Mouse (Mus musculus): Measurements from ENCODE around the gene Pkp1.

- no peak for TF ChIP-seq CTCF (IDR thresholded peaks at IDR 0.05; ENCODE audit: low read depth, low read length)
- no peak for TF ChIP-seq POLR2A (IDR thresholded peaks at IDR 0.05; ENCODE audit: extremely low read depth, insufficient read depth, low read length)
Measured at GRCm38 (mm10) chr1:135872991-135873390, 46.0 kb downstream of the Pkp1 start.

Measured in liver, adult 2 months (tissue).